Mouse (Mus musculus): ENCODE data around the gene Ppp1r35. TPM values are rescaled to one million over a fixed set of nuclear protein-coding genes. Genes with fewer than 3 reads are reported as not detected.

Gene Ppp1r35
- polyA plus RNA-seq, 1 experiment = 120 TPM

GRCm38 (mm10) chr5:137800917-137801316, 22.3 kb downstream of the Ppp1r35 start:
- Histone ChIP-seq H3K36me3 (ENCODE audit: control insufficient read depth, insufficient read depth, low read length) (no peaks in the 10 kb centered on the region), H3K27ac (ENCODE audit: control insufficient read depth, insufficient read depth, low read length) (no peak overlapping the region), H3K4me1 (replicated peaks; ENCODE audit: control insufficient read depth, insufficient read depth, low read length) (no peaks in the 10 kb centered on the region), H3K27me3 (ENCODE audit: control insufficient read depth, insufficient read depth, low read length) (no peaks in the 10 kb centered on the region), H3K4me3 (ENCODE audit: control insufficient read depth, insufficient read depth, low read length) (no peak overlapping the region)
- DNase-seq = no peak
- no peak for TF ChIP-seq CTCF (IDR thresholded peaks at IDR 0.05; ENCODE audit: borderline replicate concordance, control insufficient read depth, extremely low read depth, insufficient read depth, low read length, poor library complexity)
- no peak for TF ChIP-seq POLR2A (IDR thresholded peaks at IDR 0.05; ENCODE audit: control insufficient read depth, extremely low read depth, insufficient read depth, low read length, poor library complexity)
- WGBS = 87% methylated on average over 3 of the region's 3 CpGs

- Histone ChIP-seq H3K4me1 (replicated peaks; ENCODE audit: control insufficient read depth, insufficient read depth, low read length) (no peaks in the 10 kb centered on the region), H3K27me3 (ENCODE audit: control insufficient read depth, insufficient read depth, low read length) (no peaks in the 10 kb centered on the region), H3K36me3 (ENCODE audit: control insufficient read depth, insufficient read depth, low read length) (no peaks in the 10 kb centered on the region), H3K27ac (ENCODE audit: control insufficient read depth, insufficient read depth, low read length) (no peak overlapping the region), H3K4me3 (ENCODE audit: control insufficient read depth, insufficient read depth, low read length) (no peak overlapping the region)
- DNase-seq = no peak
- WGBS = 97% methylated on average over 1 of the region's 1 CpGs
- TF ChIP-seq POLR2A (IDR thresholded peaks at IDR 0.05; ENCODE audit: control insufficient read depth, extremely low read depth, insufficient read depth, low read length, poor library complexity) = no peak
- no peak for TF ChIP-seq CTCF (IDR thresholded peaks at IDR 0.05; ENCODE audit: borderline replicate concordance, control insufficient read depth, extremely low read depth, insufficient read depth, low read length, poor library complexity)
Measured at GRCm38 (mm10) chr5:137806158-137806557, 27.5 kb downstream of the Ppp1r35 start.

GRCm38 (mm10) chr5:137808316-137808715, 29.7 kb downstream of the Ppp1r35 start:
- WGBS = 97% methylated on average over 5 of the region's 5 CpGs
- DNase-seq = no peak

GRCm38 (mm10) chr5:137817466-137818222, 39.0 kb downstream of the Ppp1r35 start:
- Histone ChIP-seq H3K4me1 (replicated peaks; ENCODE audit: control insufficient read depth, insufficient read depth, low read length) (no peaks in the 10 kb centered on the region), H3K4me3 (ENCODE audit: control insufficient read depth, insufficient read depth, low read length) (no peak overlapping the region), H3K27ac (ENCODE audit: control insufficient read depth, insufficient read depth, low read length) (no peak overlapping the region), H3K27me3 (ENCODE audit: control insufficient read depth, insufficient read depth, low read length) (no peaks in the 10 kb centered on the region), H3K36me3 (ENCODE audit: control insufficient read depth, insufficient read depth, low read length) (no peaks in the 10 kb centered on the region)
- no peak for TF ChIP-seq POLR2A (IDR thresholded peaks at IDR 0.05; ENCODE audit: control insufficient read depth, extremely low read depth, insufficient read depth, low read length, poor library complexity)
- TF ChIP-seq CTCF (IDR thresholded peaks at IDR 0.05; ENCODE audit: borderline replicate concordance, control insufficient read depth, extremely low read depth, insufficient read depth, low read length, poor library complexity) = no peak
- DNase-seq = no peak
- 81% methylated on average over 4 of the region's 4 CpGs for WGBS

More at GRCm38 (mm10) chr5:137808316-137808715, 29.7 kb downstream of the Ppp1r35 start:
- no peaks in the 10 kb centered on the region for H3K36me3 ChIP-seq (ENCODE audit: control insufficient read depth, insufficient read depth, low read length)
- H3K4me3 ChIP-seq (ENCODE audit: control insufficient read depth, insufficient read depth, low read length) = no peak overlapping the region
- H3K27me3 ChIP-seq (ENCODE audit: control insufficient read depth, insufficient read depth, low read length) = no peaks in the 10 kb centered on the region
- H3K4me1 ChIP-seq (replicated peaks; ENCODE audit: control insufficient read depth, insufficient read depth, low read length) = no peaks in the 10 kb centered on the region
- H3K27ac ChIP-seq (ENCODE audit: control insufficient read depth, insufficient read depth, low read length) = no peak overlapping the region
- TF ChIP-seq POLR2A (IDR thresholded peaks at IDR 0.05; ENCODE audit: control insufficient read depth, extremely low read depth, insufficient read depth, low read length, poor library complexity) (no peak), CTCF (IDR thresholded peaks at IDR 0.05; ENCODE audit: borderline replicate concordance, control insufficient read depth, extremely low read depth, insufficient read depth, low read length, poor library complexity) (no peak)

GRCm38 (mm10) chr5:137822126-137822525, 43.5 kb downstream of the Ppp1r35 start:
- TF ChIP-seq POLR2A (IDR thresholded peaks at IDR 0.05; ENCODE audit: control insufficient read depth, extremely low read depth, insufficient read depth, low read length, poor library complexity) (no peak), CTCF (IDR thresholded peaks at IDR 0.05; ENCODE audit: borderline replicate concordance, control insufficient read depth, extremely low read depth, insufficient read depth, low read length, poor library complexity) (no peak)
- no peak for DNase-seq
- no peaks in the 10 kb centered on the region for H3K36me3 ChIP-seq (ENCODE audit: control insufficient read depth, insufficient read depth, low read length)
- no peaks in the 10 kb centered on the region for H3K27me3 ChIP-seq (ENCODE audit: control insufficient read depth, insufficient read depth, low read length)
- no peaks in the 10 kb centered on the region for H3K4me1 ChIP-seq (replicated peaks; ENCODE audit: control insufficient read depth, insufficient read depth, low read length)
- no peak overlapping the region for H3K4me3 ChIP-seq (ENCODE audit: control insufficient read depth, insufficient read depth, low read length)
- 94% methylated on average over 4 of the region's 4 CpGs for WGBS
- no peak overlapping the region for H3K27ac ChIP-seq (ENCODE audit: control insufficient read depth, insufficient read depth, low read length)

- 96% methylated on average over 1 of the region's 1 CpGs for WGBS
- no peak for TF ChIP-seq CTCF (IDR thresholded peaks at IDR 0.05; ENCODE audit: borderline replicate concordance, control insufficient read depth, extremely low read depth, insufficient read depth, low read length, poor library complexity)
- TF ChIP-seq POLR2A (IDR thresholded peaks at IDR 0.05; ENCODE audit: control insufficient read depth, extremely low read depth, insufficient read depth, low read length, poor library complexity) = no peak
- DNase-seq = no peak
Measured at GRCm38 (mm10) chr5:137822602-137823001, 44.0 kb downstream of the Ppp1r35 start.

More at GRCm38 (mm10) chr5:137822602-137823001, 44.0 kb downstream of the Ppp1r35 start:
- no peak overlapping the region for H3K4me3 ChIP-seq (ENCODE audit: control insufficient read depth, insufficient read depth, low read length)
- no peak overlapping the region for H3K27ac ChIP-seq (ENCODE audit: control insufficient read depth, insufficient read depth, low read length)
- H3K27me3 ChIP-seq (ENCODE audit: control insufficient read depth, insufficient read depth, low read length) = no peaks in the 10 kb centered on the region
- H3K36me3 ChIP-seq (ENCODE audit: control insufficient read depth, insufficient read depth, low read length) = no peaks in the 10 kb centered on the region
- H3K4me1 ChIP-seq (replicated peaks; ENCODE audit: control insufficient read depth, insufficient read depth, low read length) = no peaks in the 10 kb centered on the region

All from thymus, adult 2 months (tissue).